Mouse (Mus musculus): ENCODE results near the gene Themis3. TPM values are rescaled to one million over a fixed set of nuclear protein-coding genes. Genes with fewer than 3 reads are reported as not detected.

Gene Themis3
- not detected for polyA plus RNA-seq (2014; fragmentation: Illumina TruSeq; extraction: RNeasy Lipid Tissue Mini Kit (QIAGEN cat#74804); ENCODE audit: low read depth, low replicate concordance)

GRCm38 (mm10) chr17:66594435-66594834 lies at the start of gene Themis3:
Themis3 (minus strand) TSS chr17:66594621.

GRCm38 (mm10) chr17:66519554-66520553 lies 74.6 kb downstream of the Themis3 start, which contains the start of gene Rab12:
Rab12 (minus strand) TSS chr17:66519729.

Other genes starting within 250 kb of the Themis3 start
- 1.6 TPM for gene Mtcl1, start 144.9 kb downstream of the Themis3 start, polyA plus RNA-seq (2014; fragmentation: Illumina TruSeq; extraction: RNeasy Lipid Tissue Mini Kit (QIAGEN cat#74804); ENCODE audit: low read depth, low replicate concordance)
- gene Rab12, start 74.9 kb downstream of the Themis3 start, polyA plus RNA-seq (2014; fragmentation: Illumina TruSeq; extraction: RNeasy Lipid Tissue Mini Kit (QIAGEN cat#74804); ENCODE audit: low read depth, low replicate concordance), result 77.1 TPM